Mouse (Mus musculus): ENCODE measurements around the gene B9d2. TPM values are rescaled to one million over a fixed set of nuclear protein-coding genes. Genes with fewer than 3 reads are reported as not detected.

The B9d2 gene
- polyA plus RNA-seq, 2 experiments, result 18.8 to 21.9 TPM

- Histone ChIP-seq H3K4me3 (ENCODE audit: insufficient read depth in 1 of 2, low read depth in 2 of 2, low read length in 2 of 2) (no peak overlapping the region), H3K27me3 (ENCODE audit: control insufficient read depth, insufficient read depth, low read length) (peaks cover 21% of the 10 kb centered on the region), H3K4me1 (replicated peaks; ENCODE audit: control insufficient read depth in 2 of 2, insufficient read depth in 2 of 2, low read length in 1 of 2) (peaks cover 8 to 14% of the 10 kb centered on the region in 2 experiments), H3K27ac (no peak overlapping the region), H3K9me3 (ENCODE audit: control insufficient read depth, low read length) (no peaks in the 10 kb centered on the region), H3K4me2 (ENCODE audit: low read depth) (no peak overlapping the region), H3K36me3 (replicated peaks; ENCODE audit: control insufficient read depth, insufficient read depth, low read depth) (no peaks in the 10 kb centered on the region), H3K9ac (replicated peaks) (no peak overlapping the region)
- 70% methylated on average over 15 of the region's 15 CpGs for WGBS (ENCODE audit: insufficient replicate concordance)
- ATAC-seq (ENCODE audit: insufficient read depth) (no peak), DNase-seq (ENCODE audit: low read depth in 3 of 3, low spot score in 3 of 3) (no peak)
- no peak for TF ChIP-seq EP300 (IDR thresholded peaks at IDR 0.05; ENCODE audit: low read depth)
- no peak for TF ChIP-seq CTCF (IDR thresholded peaks at IDR 0.05; ENCODE audit: low read depth)
These were observed 4.3 kb upstream of the B9d2 start for GRCm38 (mm10) chr7:25676085-25676781.

- Histone ChIP-seq H3K27me3 (ENCODE audit: control insufficient read depth, insufficient read depth, low read length) (peaks cover 21% of the 10 kb centered on the region), H3K9me3 (ENCODE audit: control insufficient read depth, low read length) (no peaks in the 10 kb centered on the region), H3K9ac (replicated peaks) (no peak overlapping the region), H3K4me3 (ENCODE audit: insufficient read depth in 1 of 2, low read depth in 2 of 2, low read length in 2 of 2) (no peak overlapping the region), H3K27ac (no peak overlapping the region), H3K4me1 (replicated peaks; ENCODE audit: control insufficient read depth in 2 of 2, insufficient read depth in 2 of 2, low read length in 1 of 2) (peaks cover 15 to 20% of the 10 kb centered on the region in 2 experiments), H3K4me2 (ENCODE audit: low read depth) (no peak overlapping the region), H3K36me3 (replicated peaks; ENCODE audit: control insufficient read depth, insufficient read depth, low read depth) (no peaks in the 10 kb centered on the region)
- 82% methylated on average over 7 of the region's 7 CpGs for WGBS (ENCODE audit: insufficient replicate concordance)
- DNase-seq (ENCODE audit: low read depth in 3 of 3, low spot score in 3 of 3) (no peak), ATAC-seq (ENCODE audit: insufficient read depth) (no peak)
- TF ChIP-seq EP300 (IDR thresholded peaks at IDR 0.05; ENCODE audit: low read depth) (no peak), CTCF (IDR thresholded peaks at IDR 0.05; ENCODE audit: low read depth) (no peak)
These were observed 3.6 kb upstream of the B9d2 start for GRCm38 (mm10) chr7:25677013-25677412.

- TF ChIP-seq CTCF (IDR thresholded peaks at IDR 0.05; ENCODE audit: low read depth) (peak; percentile 52), EP300 (IDR thresholded peaks at IDR 0.05; ENCODE audit: low read depth) (no peak)
- Histone ChIP-seq H3K36me3 (replicated peaks; ENCODE audit: control insufficient read depth, insufficient read depth, low read depth) (no peaks in the 10 kb centered on the region), H3K27ac (peak overlapping the region; percentile 89), H3K27me3 (ENCODE audit: control insufficient read depth, insufficient read depth, low read length) (peaks cover 6% of the 10 kb centered on the region), H3K9me3 (ENCODE audit: control insufficient read depth, low read length) (no peaks in the 10 kb centered on the region), H3K4me3 (ENCODE audit: insufficient read depth in 1 of 2, low read depth in 2 of 2, low read length in 2 of 2) (peak overlapping the region; percentile 82 to 89), H3K4me2 (ENCODE audit: low read depth) (peak overlapping the region; percentile 87), H3K9ac (replicated peaks) (peak overlapping the region; percentile 58), H3K4me1 (replicated peaks; ENCODE audit: control insufficient read depth in 2 of 2, insufficient read depth in 2 of 2, low read length in 1 of 2) (peaks cover 36 to 47% of the 10 kb centered on the region in 2 experiments)
- no peak for ATAC-seq (ENCODE audit: insufficient read depth)
- DNase-seq (ENCODE audit: low read depth in 3 of 3, low spot score in 3 of 3), result no peak
- WGBS (ENCODE audit: insufficient replicate concordance), result 3% methylated on average over 6 of the region's 6 CpGs
These were observed 609 bp upstream of the B9d2 start for GRCm38 (mm10) chr7:25679971-25680370.

- ATAC-seq (ENCODE audit: insufficient read depth) (no peak), DNase-seq (ENCODE audit: low read depth in 3 of 3, low spot score in 3 of 3) (no peak)
- Histone ChIP-seq H3K9ac (replicated peaks) (peak overlapping the region; percentile 37), H3K4me3 (ENCODE audit: insufficient read depth in 1 of 2, low read depth in 2 of 2, low read length in 2 of 2) (peak overlapping the region; percentile 34 to 82), H3K4me1 (replicated peaks; ENCODE audit: control insufficient read depth in 2 of 2, insufficient read depth in 2 of 2, low read length in 1 of 2) (peaks cover 43 to 54% of the 10 kb centered on the region in 2 experiments), H3K27me3 (ENCODE audit: control insufficient read depth, insufficient read depth, low read length) (no peaks in the 10 kb centered on the region), H3K9me3 (ENCODE audit: control insufficient read depth, low read length) (no peaks in the 10 kb centered on the region), H3K4me2 (ENCODE audit: low read depth) (peak overlapping the region; percentile 87), H3K27ac (peak overlapping the region; percentile 42), H3K36me3 (replicated peaks; ENCODE audit: control insufficient read depth, insufficient read depth, low read depth) (no peaks in the 10 kb centered on the region)
- TF ChIP-seq CTCF (IDR thresholded peaks at IDR 0.05; ENCODE audit: low read depth) (no peak), EP300 (IDR thresholded peaks at IDR 0.05; ENCODE audit: low read depth) (no peak)
- WGBS (ENCODE audit: insufficient replicate concordance), result 15% methylated on average over 15 of the region's 15 CpGs
These were observed 1.0 kb downstream of the B9d2 start for GRCm38 (mm10) chr7:25681341-25682231.

Measured in liver, embryonic 14.5 days (tissue).